Mouse (Mus musculus) liver, embryonic 14.5 days (tissue): ENCODE data around the gene Stim1. TPM values are rescaled to one million over a fixed set of nuclear protein-coding genes. Genes with fewer than 3 reads are reported as not detected.

ENCODE experiments used
- ATAC-seq: fragments of 200-750 bp; cut with Nextera tagmentation; 2 replicates; pipeline ENCODE4 v1.8.0; 2017; ENCODE audit warnings: moderate number of reproducible peaks, mild to moderate bottlenecking, moderate library complexity; ENCODE audit not compliant: insufficient read depth
- DNase-seq, 3 experiments: peaks; one replicate each; pipeline ENCODE4 v3.0.0-alpha.2; 2012 to 2013; ENCODE audit warnings: low read depth in 3 of 3, low spot score in 3 of 3
- H3K27ac ChIP-seq: fragments of 300-500 bp; sonication (generic); 2 replicates; pipeline ENCODE4 v1.5.1; 2014; ENCODE audit warnings: moderate library complexity, mild to moderate bottlenecking, control low read depth, inconsistent platforms
- H3K27me3 ChIP-seq: fragments of 300-500 bp; sonication (generic); 2 replicates; pipeline ENCODE4 v1.6.1; 2014; ENCODE audit warnings: mild to moderate bottlenecking, low read length, moderate library complexity; ENCODE audit not compliant: control insufficient read depth, insufficient read depth
- H3K36me3 ChIP-seq: fragments of 300-500 bp; sonication (generic); replicated peaks from 2 replicates; pipeline ENCODE4 v1.6.1; 2014; ENCODE audit warnings: low read depth; ENCODE audit not compliant: control insufficient read depth, insufficient read depth
- H3K4me1 ChIP-seq, 2 experiments: fragments of 200-500 bp in 1 of 2; fragments of 300-500 bp in 1 of 2; sonication (generic) in 1 of 2; replicated peaks; 2 replicates each; pipeline ENCODE4 v1.6.1; 2012 to 2014; ENCODE audit warnings: antibody characterized with exemption in 1 of 2, inconsistent platforms in 1 of 2, low read length in 1 of 2; ENCODE audit not compliant: control insufficient read depth in 2 of 2, insufficient read depth in 2 of 2
- H3K4me2 ChIP-seq: fragments of 300-500 bp; sonication (generic); 2 replicates; pipeline ENCODE4 v1.6.1; 2014; ENCODE audit warnings: low read depth, mild to moderate bottlenecking, control low read depth, moderate library complexity
- H3K4me3 ChIP-seq, 2 experiments: fragments of 200-500 bp in 1 of 2; fragments of 300-500 bp in 1 of 2; sonication (generic) in 1 of 2; 2 replicates each; pipeline ENCODE4 v1.5.1; 2012 to 2014; ENCODE audit warnings: low read depth in 2 of 2, low read length in 2 of 2, mild to moderate bottlenecking in 2 of 2, control low read depth in 1 of 2, inconsistent platforms in 1 of 2, moderate library complexity in 1 of 2; ENCODE audit not compliant: insufficient read depth in 1 of 2
- H3K9ac ChIP-seq: fragments of 300-500 bp; sonication (generic); replicated peaks from 2 replicates; pipeline ENCODE4 v1.6.1; 2014; ENCODE audit warnings: mild to moderate bottlenecking, control low read depth, moderate library complexity
- H3K9me3 ChIP-seq: fragments of 300-500 bp; sonication (generic); 2 replicates; pipeline ENCODE4 v1.6.1; 2016; ENCODE audit warnings: low read length, mixed read lengths; ENCODE audit not compliant: control insufficient read depth
- CTCF ChIP-seq: IDR thresholded peaks from 2 replicates; pipeline ENCODE4 v1.5.1; 2016; ENCODE audit warnings: antibody characterized with exemption, low read depth, control low read depth
- EP300 ChIP-seq: IDR thresholded peaks from 2 replicates; pipeline ENCODE4 v1.6.1; 2016; ENCODE audit warnings: antibody characterized with exemption, low read depth
- WGBS: fragments of 180-500 bp; shearing (Covaris S2); extraction: QIAGEN DNeasy Blood & Tissue Kit; methylation state at CpG from one replicate; pipeline ENCODE4 v1.1.7; 2014; ENCODE audit not compliant: insufficient replicate concordance; 5-methylcytosine and 5-hydroxymethylcytosine counted together
- polyA plus RNA-seq, 2 experiments: library from polyadenylated mRNA; depleted of rRNA in 1 of 2; stranded (reverse) in 1 of 2; unstranded in 1 of 2; fragments of >200 nt; fragmentation: Nextera tagmentation in 1 of 2; extraction: Ambion mirVana in 1 of 2; gene quantifications; 2 replicates each; pipeline versions ENCODE4 v1.2.1 to v1.2.3; 2012 to 2014

The Stim1 gene
- polyA plus RNA-seq, 2 experiments: 7.9 to 9.3 TPM

DNA sequence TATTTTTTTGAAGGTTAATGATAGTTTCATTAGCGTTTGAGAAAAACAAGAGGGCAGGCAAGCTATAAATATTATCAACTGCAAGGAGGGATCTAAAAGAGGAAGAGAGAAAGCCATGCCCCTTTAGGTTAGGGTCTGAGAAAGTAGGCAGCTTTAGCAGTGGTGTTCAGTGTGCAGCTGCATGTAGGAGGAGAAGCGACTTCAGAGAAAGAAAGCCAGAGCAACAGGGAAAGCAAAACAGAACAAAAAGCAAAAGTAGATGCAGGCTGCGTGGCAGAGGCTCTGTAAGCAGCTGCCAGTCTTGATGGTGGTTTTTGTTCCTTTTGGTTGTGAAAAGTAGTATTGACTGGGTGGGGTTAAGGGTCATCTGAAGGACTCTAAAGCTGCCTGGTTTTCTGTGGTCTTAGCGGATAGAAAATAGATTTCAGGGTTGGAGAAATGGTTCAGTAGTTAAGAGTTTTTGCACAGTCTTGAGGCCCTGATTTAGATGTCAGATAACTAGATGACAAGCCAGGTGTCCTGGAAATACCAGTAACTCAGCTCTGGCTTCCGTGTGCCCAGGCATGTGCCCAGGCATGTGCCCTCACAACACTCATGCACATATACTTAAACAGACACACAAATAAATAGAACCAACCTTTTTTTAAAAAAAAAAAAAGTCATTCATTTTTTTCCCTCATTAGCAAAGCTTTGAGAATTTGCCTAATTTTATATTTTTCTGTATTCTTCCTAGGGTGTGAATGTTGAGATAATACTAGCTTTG is 191.2 kb downstream of the Stim1 start:
- 78% methylated on average over 5 of the region's 5 CpGs for WGBS
- Histone ChIP-seq H3K9ac (no peak overlapping the region), H3K4me2 (no peak overlapping the region), H3K9me3 (no peaks in the 10 kb centered on the region), H3K36me3 (peaks cover 99% of the 10 kb centered on the region), H3K27me3 (no peaks in the 10 kb centered on the region), H3K4me1 (no peaks in the 10 kb centered on the region), H3K27ac (no peak overlapping the region), H3K4me3 (no peak overlapping the region)
- DNase-seq (no peak), ATAC-seq (no peak)
- no peak for TF ChIP-seq EP300

GRCm38 (mm10) chr7:102467566-102467965 is 200.0 kb downstream of the Stim1 start:
- Histone ChIP-seq H3K36me3 (peaks cover 84% of the 10 kb centered on the region), H3K4me2 (no peak overlapping the region), H3K27ac (no peak overlapping the region), H3K9ac (no peak overlapping the region), H3K9me3 (no peaks in the 10 kb centered on the region), H3K4me1 (no peaks in the 10 kb centered on the region), H3K4me3 (no peak overlapping the region), H3K27me3 (no peaks in the 10 kb centered on the region)
- TF ChIP-seq EP300 (no peak), CTCF (no peak)
- 84% methylated on average over 8 of the region's 8 CpGs for WGBS
- no peak for ATAC-seq
- DNase-seq: no peak

GRCm38 (mm10) chr7:102472675-102473074 is 205.1 kb downstream of the Stim1 start:
- no peak for TF ChIP-seq EP300
- TF ChIP-seq CTCF: no peak
- peaks cover 34% of the 10 kb centered on the region for H3K36me3 ChIP-seq

DNA sequence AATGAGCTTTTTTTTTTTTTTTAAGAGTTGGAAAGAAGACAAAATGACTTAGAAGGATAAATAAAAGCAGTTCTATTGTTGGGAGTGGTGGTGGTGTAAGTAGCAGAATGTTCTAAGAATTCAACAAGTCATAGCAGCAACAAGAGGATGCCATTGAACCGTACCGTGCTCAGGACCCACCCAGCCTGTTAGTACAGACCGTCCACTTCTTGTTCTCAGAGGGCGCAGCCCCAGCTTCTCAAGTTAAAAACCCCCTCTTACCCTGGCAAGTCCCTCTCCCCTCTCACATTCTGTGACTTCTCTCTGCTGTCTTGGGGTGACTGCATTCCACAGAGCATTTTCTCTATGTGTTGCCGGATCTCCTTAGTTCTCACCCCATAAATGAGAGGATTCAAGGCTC is 209.0 kb downstream of the Stim1 start:
- H3K9ac ChIP-seq: no peak overlapping the region
- DNase-seq (no peak), ATAC-seq (no peak)
- H3K9me3 ChIP-seq: no peaks in the 10 kb centered on the region
- no peaks in the 10 kb centered on the region for H3K27me3 ChIP-seq
- H3K27ac ChIP-seq: no peak overlapping the region
- WGBS: 87% methylated on average over 5 of the region's 5 CpGs
- H3K4me3 ChIP-seq: no peak overlapping the region
- peaks cover 0 to 6% of the 10 kb centered on the region in 2 experiments; a peak in 1 of 4 replicates for H3K4me1 ChIP-seq
- no peak overlapping the region for H3K4me2 ChIP-seq
- TF ChIP-seq EP300 (no peak), CTCF (no peak)
- H3K36me3 ChIP-seq: no peaks in the 10 kb centered on the region

More at GRCm38 (mm10) chr7:102472675-102473074, 205.1 kb downstream of the Stim1 start:
- no peak overlapping the region for H3K9ac ChIP-seq
- ATAC-seq: no peak
- WGBS: 71% methylated on average over 5 of the region's 5 CpGs
- no peak overlapping the region for H3K4me2 ChIP-seq
- no peak overlapping the region for H3K27ac ChIP-seq
- H3K4me1 ChIP-seq: no peaks in the 10 kb centered on the region
- H3K27me3 ChIP-seq: no peaks in the 10 kb centered on the region
- DNase-seq: no peak
- H3K9me3 ChIP-seq: no peaks in the 10 kb centered on the region
- H3K4me3 ChIP-seq: no peak overlapping the region

DNA sequence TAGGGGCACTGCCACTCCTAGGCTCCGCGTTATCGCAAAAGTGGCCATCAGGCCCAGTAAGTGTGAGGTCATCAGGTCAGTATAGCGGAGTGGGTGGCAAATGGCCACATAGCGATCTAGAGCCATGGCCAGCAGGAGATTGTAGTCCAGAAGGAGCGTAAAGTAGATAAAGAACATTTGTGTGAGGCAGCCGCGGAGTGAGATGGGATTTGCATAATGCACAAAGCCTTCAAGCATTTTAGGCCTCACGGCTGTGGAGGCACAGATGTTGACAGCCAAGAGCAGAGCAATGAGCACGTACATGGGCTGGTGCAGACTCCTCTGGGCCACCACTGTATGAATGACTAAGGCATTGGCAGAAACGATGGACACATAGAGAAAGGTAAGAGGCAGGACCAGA is 209.8 kb downstream of the Stim1 start:
- WGBS: 87% methylated on average over 11 of the region's 11 CpGs
- H3K9ac ChIP-seq: no peak overlapping the region
- no peaks in the 10 kb centered on the region for H3K36me3 ChIP-seq
- DNase-seq: no peak
- peaks cover 0 to 6% of the 10 kb centered on the region in 2 experiments; a peak in 1 of 4 replicates for H3K4me1 ChIP-seq
- H3K9me3 ChIP-seq: no peaks in the 10 kb centered on the region
- peak; percentile 38 for TF ChIP-seq CTCF
- no peak for TF ChIP-seq EP300
- no peak overlapping the region for H3K4me3 ChIP-seq
- ATAC-seq: no peak
- no peaks in the 10 kb centered on the region for H3K27me3 ChIP-seq
- no peak overlapping the region for H3K27ac ChIP-seq
- no peak overlapping the region for H3K4me2 ChIP-seq
